Mouse (Mus musculus): Measurements from ENCODE around the gene Wsb1.
A peak's percentile ranks its signal among the peaks of the same experiment; 100 is the strongest.

Gene Wsb1

DNA sequence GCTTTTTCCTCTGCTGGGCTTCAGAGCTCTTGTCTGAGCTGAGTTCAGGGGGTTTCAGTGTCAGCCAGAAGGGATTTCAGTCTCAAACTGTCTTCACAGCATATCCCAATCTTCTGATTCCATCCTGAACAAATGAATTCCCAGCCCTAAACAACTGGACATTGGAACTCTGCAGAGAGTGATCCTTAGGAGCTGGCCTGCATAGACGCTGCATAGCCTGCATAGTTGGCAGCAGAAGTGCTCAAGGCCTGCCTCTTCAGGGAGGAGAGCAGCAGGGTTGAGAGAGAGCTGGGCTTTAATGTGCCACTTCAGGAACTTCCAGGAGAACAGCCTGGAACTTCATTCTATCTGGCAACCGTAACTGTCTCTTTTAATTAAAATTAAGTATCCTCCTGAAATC, 38.9 kb downstream of the Wsb1 start:
- DNase-seq (ENCODE audit: low spot score) = no peak

DNA sequence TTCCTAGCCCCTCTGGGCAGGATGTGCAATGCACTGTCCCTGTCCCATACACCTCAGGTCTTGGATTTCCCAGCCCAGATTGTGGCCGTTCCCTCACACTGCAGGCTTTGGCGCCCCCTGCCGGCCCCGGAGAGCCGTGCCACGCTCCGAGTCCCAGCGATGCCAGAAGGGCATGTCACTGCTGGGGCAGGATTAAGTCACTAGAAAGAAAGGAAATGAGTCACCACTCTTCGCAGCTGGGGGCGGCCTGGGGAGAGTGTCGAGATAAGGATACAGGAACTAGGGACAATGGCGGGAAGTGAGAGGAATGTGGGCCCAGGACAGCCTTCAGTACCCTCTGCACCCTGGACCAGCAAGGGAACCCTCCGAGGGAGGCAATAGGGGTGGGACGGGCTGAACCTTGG, 40.5 kb downstream of the Wsb1 start:
- DNase-seq (ENCODE audit: low spot score) = peak; percentile 93

DNA sequence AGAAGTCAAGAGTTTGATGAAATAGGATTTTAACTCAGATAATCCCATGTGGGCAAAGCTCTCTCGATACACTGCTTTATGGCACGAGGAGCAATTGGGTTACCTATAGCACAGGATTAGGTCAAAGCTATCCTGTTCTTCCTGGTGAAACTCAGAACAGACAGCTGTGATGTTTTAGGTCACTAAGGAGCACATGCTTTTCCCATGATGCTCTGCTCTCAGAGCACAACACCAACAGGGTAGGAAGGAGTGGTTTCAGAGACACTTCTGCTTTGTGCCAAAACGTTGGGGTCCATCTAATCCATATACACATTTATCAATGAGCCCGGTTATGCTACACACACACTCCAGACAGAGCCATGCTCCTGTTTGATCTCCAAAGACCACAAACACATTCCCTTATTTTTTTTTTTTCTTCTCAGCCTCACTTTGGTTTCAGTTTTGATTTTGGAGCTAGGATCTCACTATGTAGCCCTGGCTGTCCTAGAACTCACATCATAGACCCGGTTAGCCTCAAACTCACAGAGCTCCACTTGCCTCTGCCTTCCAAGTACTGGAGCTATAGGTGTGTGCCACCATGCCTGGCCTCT, 44.5 kb downstream of the Wsb1 start:
- no peak for DNase-seq (ENCODE audit: low spot score)

DNA sequence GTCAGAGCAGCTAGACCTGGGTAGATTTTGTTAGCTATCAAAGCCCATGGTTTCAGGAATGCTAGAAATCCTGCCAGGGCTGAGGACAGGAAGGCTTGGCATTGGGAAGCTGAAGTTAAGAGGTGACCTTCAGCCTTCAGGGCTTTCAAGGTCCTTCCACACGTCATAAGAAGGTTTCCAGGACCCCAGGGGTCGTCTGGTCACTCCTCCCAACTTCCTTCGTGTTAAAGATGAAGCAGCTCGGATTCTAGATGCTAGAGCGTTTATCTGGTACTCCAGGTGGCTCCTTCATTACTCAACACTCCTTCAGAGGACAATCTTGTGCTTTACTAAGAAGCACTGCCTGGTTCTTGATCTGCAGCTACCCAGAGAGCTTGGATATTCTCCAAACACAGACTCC, 45.4 kb downstream of the Wsb1 start:
- DNase-seq (ENCODE audit: low spot score) = no peak

DNA sequence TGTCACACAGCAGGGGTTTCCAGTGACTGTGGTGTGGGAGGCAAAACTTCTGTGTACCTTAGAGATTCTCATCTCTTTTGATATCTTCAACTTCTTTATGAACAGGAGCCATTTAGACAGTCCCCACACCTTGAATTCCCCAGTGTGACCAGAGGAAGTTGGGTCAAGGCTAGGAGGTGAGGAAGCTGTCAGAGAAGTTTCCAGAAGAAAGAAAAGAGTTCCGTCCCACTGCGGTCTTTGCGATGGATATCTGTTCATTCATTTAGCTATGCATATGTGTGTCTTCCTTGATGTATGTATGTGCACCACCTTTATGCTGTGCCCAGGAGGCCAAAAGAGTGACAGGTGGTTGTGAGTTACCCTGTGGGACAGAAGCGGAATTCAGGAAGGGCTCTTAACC, 46.0 kb downstream of the Wsb1 start:
- DNase-seq (ENCODE audit: low spot score) = no peak

DNA sequence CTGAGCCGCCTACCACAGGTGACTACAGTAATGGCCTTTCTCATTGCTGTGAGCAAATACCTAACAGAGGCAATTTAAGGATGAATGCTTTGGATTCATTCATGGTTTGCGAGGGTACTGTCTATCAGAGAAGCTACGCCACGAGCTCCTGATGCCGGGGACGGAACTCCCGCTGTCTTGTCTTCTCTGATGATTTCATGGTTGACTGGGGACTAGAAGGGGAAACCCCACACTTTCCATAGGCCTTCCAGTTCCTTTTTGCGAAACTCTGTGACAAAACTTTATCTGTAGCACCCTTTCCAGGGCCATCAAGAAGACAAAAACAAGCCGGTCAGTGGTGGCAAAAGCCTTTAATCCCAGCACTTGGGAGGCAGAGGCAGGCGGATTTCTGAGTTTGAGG, 46.8 kb downstream of the Wsb1 start:
- no peak for DNase-seq (ENCODE audit: low spot score)

DNA sequence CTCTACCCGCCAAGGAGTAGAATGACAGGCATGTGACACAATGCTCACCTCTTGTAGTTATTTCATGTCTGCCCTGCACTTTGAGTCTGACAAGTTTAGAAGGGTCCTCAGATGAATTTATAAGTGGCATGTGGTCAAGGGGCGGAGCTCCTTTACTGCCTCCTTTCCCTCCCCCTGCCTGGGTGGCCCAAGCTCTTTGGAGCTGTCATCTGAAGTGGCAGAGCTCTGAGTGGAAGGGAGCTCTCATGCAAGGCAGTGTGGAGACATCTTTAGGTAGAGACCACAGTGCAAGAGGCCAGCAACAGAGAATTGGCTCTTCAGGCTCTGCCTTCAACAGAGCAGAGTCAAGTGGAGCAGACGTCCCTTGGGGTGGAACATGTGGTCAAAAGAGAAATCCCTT, 50.0 kb downstream of the Wsb1 start:
- no peak for DNase-seq (ENCODE audit: low spot score)

DNA sequence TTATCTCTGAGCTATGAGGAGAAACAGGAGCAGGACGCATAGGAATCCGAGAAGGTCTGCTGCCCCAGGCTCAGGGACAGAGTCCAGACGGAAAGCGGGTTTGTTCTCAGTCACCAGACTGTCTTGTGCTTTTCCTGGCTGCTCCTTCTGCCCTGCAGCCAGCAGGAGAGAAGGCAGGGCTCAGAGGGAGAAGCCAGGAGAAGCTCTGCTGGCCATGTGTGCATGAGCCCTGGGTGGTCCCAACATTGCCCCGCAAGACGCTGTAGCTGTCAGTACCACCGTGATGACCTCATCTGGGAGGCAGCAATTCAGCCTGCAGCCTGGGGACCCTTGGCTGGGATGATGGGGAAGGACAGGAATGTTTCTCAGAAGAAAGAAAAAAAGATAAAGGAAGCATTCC, 54.0 kb downstream of the Wsb1 start:
- DNase-seq (ENCODE audit: low spot score) = no peak

DNA sequence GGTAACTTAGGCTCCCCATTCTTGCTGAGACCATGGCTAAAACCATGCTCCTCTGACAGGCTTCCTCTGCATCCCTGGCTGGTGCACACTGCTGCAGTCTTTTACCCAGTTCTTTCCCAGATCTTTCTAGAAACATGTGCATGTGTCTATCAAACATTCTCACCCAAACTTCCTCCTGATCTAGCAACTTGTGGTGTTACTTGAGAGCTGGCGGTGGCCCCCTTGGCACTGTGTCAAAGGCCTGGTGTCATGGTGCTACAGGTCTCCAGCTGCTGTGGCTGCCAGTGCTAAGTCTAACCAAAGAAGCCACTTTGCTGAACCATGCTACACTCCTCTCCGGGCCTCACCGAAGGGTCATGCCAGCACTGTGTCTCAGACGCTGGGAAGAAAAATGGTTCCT, 55.9 kb downstream of the Wsb1 start:
- DNase-seq (ENCODE audit: low spot score) = no peak

DNA sequence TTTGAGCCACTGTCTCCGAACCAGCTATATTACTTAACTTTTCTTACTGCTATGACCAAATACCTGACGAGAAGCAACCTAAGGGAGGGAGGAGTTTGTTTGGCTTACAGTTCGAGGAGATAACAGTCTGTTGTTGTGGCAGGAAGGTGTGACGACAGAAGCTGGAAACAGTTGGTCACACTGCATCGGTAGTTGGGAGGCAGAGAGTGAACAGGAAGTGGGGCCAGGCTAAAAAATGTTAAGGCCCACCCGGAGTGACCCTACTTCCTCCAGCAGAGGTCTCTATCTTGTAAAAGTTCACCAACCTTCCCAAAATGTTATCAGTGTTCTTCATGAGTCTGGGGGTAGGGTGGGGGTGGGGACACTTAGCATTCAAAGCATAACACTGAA, 56.6 kb downstream of the Wsb1 start:
- DNase-seq (ENCODE audit: low spot score) = no peak

DNA sequence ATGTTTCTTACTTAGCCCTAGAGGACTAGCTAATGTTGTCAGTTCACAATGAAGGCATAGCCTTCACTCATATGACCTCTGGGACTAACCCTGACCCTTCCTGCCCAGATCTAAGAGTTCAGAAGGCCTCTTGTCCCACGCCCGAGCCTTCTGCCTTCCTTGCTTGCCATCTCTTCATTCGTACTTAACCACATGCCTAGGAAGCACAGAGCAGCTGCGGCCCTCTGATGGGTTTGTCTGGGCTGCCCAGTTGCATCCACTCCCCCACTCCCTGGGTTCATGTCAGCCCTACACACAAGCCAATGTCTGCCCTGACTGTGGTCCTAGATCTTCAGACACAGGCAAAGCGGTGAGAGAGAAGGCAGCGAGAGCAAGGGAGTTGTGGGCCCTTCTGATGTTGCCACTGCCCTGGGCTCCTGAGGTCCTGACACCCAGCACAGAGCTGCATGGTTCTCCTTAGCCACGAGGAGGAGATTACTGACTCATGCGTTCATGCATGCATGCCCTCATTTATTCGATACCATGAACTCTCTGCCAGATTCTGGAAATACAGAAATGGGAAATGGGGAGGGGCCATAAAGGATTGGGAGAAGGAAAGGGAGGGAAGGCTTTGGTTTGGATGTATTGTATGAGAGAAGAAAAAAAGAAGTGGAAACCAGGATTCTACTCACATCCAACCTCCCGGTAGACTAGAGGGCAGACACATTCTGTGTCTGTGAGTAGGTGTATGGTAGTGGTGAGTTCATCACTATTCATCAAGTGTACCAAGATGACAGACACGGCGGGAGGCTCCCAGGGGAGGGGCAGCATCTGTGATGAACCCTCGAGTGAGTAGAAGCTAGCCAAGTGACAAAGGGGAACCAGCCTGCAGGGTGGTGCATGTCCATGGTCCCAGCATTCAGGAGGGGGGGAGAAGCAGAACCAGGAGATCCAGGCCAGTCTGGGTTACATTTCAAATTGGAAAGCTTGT, 57.3 kb downstream of the Wsb1 start:
- DNase-seq (ENCODE audit: low spot score) = no peak

DNA sequence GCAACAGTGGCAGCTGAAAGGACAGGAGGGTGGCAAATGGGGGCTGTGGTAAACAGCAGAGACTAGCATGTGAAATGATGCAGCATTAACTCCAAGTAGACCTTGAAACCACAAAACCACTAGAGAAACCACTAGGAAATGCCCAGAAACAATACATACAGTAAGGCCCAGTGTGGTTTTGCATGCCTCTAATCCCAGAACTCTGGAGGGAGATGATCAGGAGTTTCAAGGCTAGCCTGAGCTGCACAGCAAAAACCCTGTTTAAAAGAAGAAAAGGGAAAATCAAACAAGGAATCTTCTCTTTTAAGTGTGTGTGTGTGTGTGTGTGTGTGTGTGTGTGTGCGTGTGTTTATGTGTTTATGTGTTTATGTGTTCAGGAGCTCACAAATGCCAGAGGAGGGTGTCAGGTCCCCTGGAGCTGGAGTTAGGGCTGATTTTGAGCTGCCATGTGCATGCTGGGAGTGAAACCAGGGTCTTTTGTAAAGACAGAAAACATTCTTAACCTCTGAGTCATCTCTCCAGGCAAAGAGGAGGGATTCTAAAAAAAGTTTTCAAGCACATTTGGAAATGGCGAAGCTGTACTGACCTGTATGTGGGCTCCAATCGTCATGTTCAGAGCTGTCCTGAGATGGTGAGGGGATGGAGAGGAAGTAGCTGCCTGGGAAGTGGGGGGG, 58.1 kb downstream of the Wsb1 start:
- DNase-seq (ENCODE audit: low spot score) = no peak

DNA sequence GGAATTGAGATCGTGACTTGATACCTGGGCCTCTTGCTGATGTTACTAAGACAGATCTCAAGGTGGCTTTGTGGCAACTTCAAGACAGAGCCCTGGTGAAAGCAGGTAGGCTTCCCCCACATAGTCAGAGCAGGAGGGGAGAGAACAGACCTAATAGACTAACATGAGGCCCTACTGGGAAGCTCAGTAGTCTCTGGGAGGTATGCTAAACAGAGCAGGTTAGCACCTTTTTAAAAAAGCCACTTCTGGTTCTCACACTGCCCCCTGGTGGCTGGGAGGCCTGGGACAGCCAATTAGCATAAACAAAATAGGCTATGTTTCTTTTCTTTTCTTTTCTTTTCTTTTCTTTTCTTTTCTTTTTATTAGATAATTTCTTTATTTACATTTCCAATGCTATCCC, 62.3 kb downstream of the Wsb1 start:
- no peak for DNase-seq (ENCODE audit: low spot score)

DNA sequence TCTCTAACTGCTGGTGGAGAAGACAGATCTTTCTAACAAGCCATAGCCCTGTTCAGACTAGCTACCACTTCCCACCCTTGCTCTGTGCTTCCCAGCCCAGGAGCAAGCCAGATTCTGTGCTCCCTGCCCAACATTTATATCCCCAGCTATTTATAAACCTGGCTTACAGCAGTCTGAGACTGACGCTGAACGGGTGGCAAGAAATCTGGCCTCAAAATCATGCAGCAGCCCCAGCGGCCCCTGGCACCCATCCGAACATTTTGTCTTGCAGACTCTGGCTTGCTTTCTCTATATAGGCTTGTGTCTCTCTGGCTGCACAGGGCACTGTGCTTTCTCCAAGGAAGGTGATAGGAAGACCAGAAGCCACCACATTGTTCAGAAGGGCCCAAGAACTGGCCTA, 63.3 kb downstream of the Wsb1 start:
- no peak for DNase-seq (ENCODE audit: low spot score)

DNA sequence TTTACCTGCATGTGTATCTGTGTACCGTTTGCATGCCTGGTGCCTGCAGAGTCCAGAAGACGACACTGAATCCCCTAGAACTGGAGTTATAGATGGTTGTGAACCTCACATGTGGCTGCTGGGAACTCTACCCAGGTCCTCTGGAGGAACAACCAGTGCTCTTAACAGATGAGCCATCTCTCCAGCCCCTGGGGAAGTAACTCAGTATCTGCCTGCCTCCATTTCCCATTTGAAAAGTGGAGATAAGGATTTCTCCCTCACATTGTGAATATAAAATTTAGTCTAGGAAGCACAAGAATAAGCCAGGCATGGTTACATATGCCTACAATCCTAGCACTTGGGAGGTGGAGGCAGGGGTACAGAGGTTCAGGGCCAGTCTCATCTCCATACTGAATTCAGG, 64.2 kb downstream of the Wsb1 start:
- DNase-seq (ENCODE audit: low spot score) = no peak
